Mouse (Mus musculus): ENCODE results near the gene Cryzl2. TPM values are rescaled to one million over a fixed set of nuclear protein-coding genes. Genes with fewer than 3 reads are reported as not detected.

Gene Cryzl2
- polyA plus RNA-seq, 1 experiment, result 9.1 TPM

DNA sequence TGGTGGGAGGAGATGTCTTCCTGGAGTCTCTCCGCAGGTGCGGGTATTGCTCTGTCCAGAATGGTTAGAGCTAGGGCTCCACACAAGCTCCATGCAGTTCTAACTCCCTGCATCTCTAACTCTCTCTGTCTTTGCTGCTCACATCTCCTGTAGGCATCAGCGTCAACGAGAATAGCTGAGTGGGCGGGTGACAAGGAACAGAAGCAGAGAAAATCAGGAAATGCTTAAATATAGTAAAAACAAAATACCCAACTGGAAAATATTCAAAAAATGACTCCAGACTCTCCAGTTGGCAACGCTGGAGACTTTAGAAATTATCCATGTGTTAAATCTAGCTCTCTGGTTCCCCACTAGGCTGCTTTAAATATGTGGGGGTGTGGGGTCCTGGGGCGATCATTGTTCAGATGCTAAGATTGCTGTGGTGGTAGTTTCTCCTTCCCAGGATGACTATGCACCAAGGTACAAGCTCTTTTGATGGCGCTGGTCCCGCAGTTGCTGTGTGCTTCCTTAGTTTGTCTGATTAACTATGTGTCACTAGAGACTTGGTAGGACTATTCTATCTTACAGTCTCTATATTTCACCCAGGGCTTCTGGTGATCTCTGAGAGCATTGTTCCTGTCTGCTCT is 12.5 kb downstream of the Cryzl2 start:
- no peak for TF ChIP-seq POLR2A (IDR thresholded peaks at IDR 0.05; ENCODE audit: borderline replicate concordance, control insufficient read depth, low read depth, low read length)
- no peak for TF ChIP-seq CTCF (IDR thresholded peaks at IDR 0.05; ENCODE audit: control insufficient read depth, insufficient read depth, low read length)
- H3K4me3 ChIP-seq (replicated peaks; ENCODE audit: control insufficient read depth, low read depth, low read length), result no peak overlapping the region
- H3K4me1 ChIP-seq (ENCODE audit: control insufficient read depth, insufficient read depth, low read length), result peaks cover 1% of the 10 kb centered on the region; the same call in 1 of the 2 replicates
- no peak overlapping the region for H3K27ac ChIP-seq (ENCODE audit: control insufficient read depth, insufficient read depth, low read depth, low read length, poor library complexity)
- WGBS, result 84% methylated on average over 9 of the region's 9 CpGs

- Histone ChIP-seq H3K4me1 (ENCODE audit: control insufficient read depth, insufficient read depth, low read length) (peaks cover 1% of the 10 kb centered on the region; the same call in 1 of the 2 replicates), H3K4me3 (replicated peaks; ENCODE audit: control insufficient read depth, low read depth, low read length) (no peak overlapping the region), H3K27ac (ENCODE audit: control insufficient read depth, insufficient read depth, low read depth, low read length, poor library complexity) (no peak overlapping the region)
- 86% methylated on average over 7 of the region's 7 CpGs for WGBS
- TF ChIP-seq POLR2A (IDR thresholded peaks at IDR 0.05; ENCODE audit: borderline replicate concordance, control insufficient read depth, low read depth, low read length) (no peak), CTCF (IDR thresholded peaks at IDR 0.05; ENCODE audit: control insufficient read depth, insufficient read depth, low read length) (no peak)
Observed at GRCm38 (mm10) chr1:157472716-157473115, 14.3 kb downstream of the Cryzl2 start.

DNA sequence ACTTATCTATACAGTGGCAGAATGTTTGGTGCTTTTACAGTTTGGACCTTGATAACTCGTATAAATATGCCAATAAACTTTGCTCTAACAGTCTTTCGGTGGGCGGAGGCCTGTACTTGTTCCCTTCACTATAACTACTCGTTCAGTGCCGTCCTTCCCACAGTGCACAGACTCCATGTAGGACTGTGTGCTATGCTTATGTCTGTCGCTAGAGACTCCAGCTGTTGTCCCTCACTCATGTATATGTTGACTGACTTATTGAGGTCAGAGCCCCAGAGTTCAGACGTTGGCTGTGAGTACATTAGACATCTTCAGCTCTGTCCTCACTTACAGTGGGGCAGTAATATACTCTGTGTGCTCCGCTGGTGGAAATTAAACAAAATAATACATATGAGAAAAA is 16.5 kb downstream of the Cryzl2 start:
- no peak overlapping the region for H3K4me3 ChIP-seq (replicated peaks; ENCODE audit: control insufficient read depth, low read depth, low read length)
- no peaks in the 10 kb centered on the region; the same call in 1 of the 2 replicates for H3K4me1 ChIP-seq (ENCODE audit: control insufficient read depth, insufficient read depth, low read length)
- 80% methylated on average over 8 of the region's 8 CpGs for WGBS
- no peak for TF ChIP-seq CTCF (IDR thresholded peaks at IDR 0.05; ENCODE audit: control insufficient read depth, insufficient read depth, low read length)
- TF ChIP-seq POLR2A (IDR thresholded peaks at IDR 0.05; ENCODE audit: borderline replicate concordance, control insufficient read depth, low read depth, low read length), result no peak
- no peak overlapping the region for H3K27ac ChIP-seq (ENCODE audit: control insufficient read depth, insufficient read depth, low read depth, low read length, poor library complexity)

GRCm38 (mm10) chr1:157476231-157476630 is 17.9 kb downstream of the Cryzl2 start:
- WGBS, result 65% methylated on average over 2 of the region's 2 CpGs
- H3K4me1 ChIP-seq (ENCODE audit: control insufficient read depth, insufficient read depth, low read length), result no peaks in the 10 kb centered on the region; the same call in 1 of the 2 replicates
- no peak overlapping the region for H3K4me3 ChIP-seq (replicated peaks; ENCODE audit: control insufficient read depth, low read depth, low read length)
- TF ChIP-seq POLR2A (IDR thresholded peaks at IDR 0.05; ENCODE audit: borderline replicate concordance, control insufficient read depth, low read depth, low read length) (no peak), CTCF (IDR thresholded peaks at IDR 0.05; ENCODE audit: control insufficient read depth, insufficient read depth, low read length) (no peak)
- H3K27ac ChIP-seq (ENCODE audit: control insufficient read depth, insufficient read depth, low read depth, low read length, poor library complexity), result no peak overlapping the region

GRCm38 (mm10) chr1:157480090-157480489 is 21.7 kb downstream of the Cryzl2 start:
- WGBS, result 30% methylated on average over 9 of the region's 9 CpGs
- Histone ChIP-seq H3K4me1 (ENCODE audit: control insufficient read depth, insufficient read depth, low read length) (no peaks in the 10 kb centered on the region), H3K27ac (ENCODE audit: control insufficient read depth, insufficient read depth, low read depth, low read length, poor library complexity) (no peak overlapping the region), H3K4me3 (replicated peaks; ENCODE audit: control insufficient read depth, low read depth, low read length) (no peak overlapping the region)
- no peak for TF ChIP-seq POLR2A (IDR thresholded peaks at IDR 0.05; ENCODE audit: borderline replicate concordance, control insufficient read depth, low read depth, low read length)
- TF ChIP-seq CTCF (IDR thresholded peaks at IDR 0.05; ENCODE audit: control insufficient read depth, insufficient read depth, low read length), result no peak

DNA sequence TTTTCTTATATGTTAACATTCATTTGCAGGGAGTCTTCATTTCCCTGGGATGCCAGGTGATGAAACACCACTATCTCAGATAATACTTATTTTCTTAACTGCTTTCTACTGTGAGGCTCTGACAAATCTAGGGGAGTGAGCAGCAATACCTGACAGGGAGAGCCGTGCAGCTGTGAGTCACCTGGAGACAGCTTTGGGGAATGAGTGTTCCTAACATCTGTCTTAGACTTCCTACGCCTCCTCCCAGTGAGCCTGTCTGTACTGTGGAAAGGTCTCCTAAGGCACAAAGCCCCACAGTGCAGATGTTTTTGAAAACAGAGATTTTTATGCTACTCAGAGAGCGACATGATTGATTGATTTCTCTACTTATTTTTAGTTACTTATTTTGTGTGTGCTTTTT is 22.5 kb downstream of the Cryzl2 start:
- no peaks in the 10 kb centered on the region for H3K4me1 ChIP-seq (ENCODE audit: control insufficient read depth, insufficient read depth, low read length)
- TF ChIP-seq POLR2A (IDR thresholded peaks at IDR 0.05; ENCODE audit: borderline replicate concordance, control insufficient read depth, low read depth, low read length) (no peak), CTCF (IDR thresholded peaks at IDR 0.05; ENCODE audit: control insufficient read depth, insufficient read depth, low read length) (no peak)
- 66% methylated on average over 3 of the region's 3 CpGs for WGBS
- H3K4me3 ChIP-seq (replicated peaks; ENCODE audit: control insufficient read depth, low read depth, low read length), result no peak overlapping the region
- no peak overlapping the region for H3K27ac ChIP-seq (ENCODE audit: control insufficient read depth, insufficient read depth, low read depth, low read length, poor library complexity)

GRCm38 (mm10) chr1:157481666-157482065 is 23.3 kb downstream of the Cryzl2 start:
- no peak overlapping the region for H3K4me3 ChIP-seq (replicated peaks; ENCODE audit: control insufficient read depth, low read depth, low read length)
- 73% methylated on average over 6 of the region's 6 CpGs for WGBS
- H3K27ac ChIP-seq (ENCODE audit: control insufficient read depth, insufficient read depth, low read depth, low read length, poor library complexity), result no peak overlapping the region
- no peaks in the 10 kb centered on the region for H3K4me1 ChIP-seq (ENCODE audit: control insufficient read depth, insufficient read depth, low read length)
- TF ChIP-seq POLR2A (IDR thresholded peaks at IDR 0.05; ENCODE audit: borderline replicate concordance, control insufficient read depth, low read depth, low read length) (no peak), CTCF (IDR thresholded peaks at IDR 0.05; ENCODE audit: control insufficient read depth, insufficient read depth, low read length) (no peak)

DNA sequence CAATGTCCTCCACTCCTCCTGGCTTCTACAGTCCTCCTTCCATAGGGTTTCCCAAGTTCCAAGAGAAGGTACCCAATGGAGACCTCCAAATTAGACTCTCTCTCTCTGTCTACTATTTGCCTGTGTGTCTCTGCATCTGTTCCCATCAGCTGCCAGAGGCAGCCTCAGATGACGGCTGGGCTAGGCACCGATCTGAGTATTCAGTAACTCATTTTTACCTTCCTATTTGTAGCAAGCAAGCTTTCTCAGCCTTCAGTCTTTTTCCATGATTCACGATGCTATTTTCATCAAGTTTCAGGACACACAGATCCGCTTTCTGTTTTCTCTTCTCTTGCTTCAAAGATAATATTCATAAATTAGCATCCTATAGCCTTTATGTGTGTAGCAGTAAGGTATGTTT is 25.8 kb downstream of the Cryzl2 start:
- no peak overlapping the region for H3K4me3 ChIP-seq (replicated peaks; ENCODE audit: control insufficient read depth, low read depth, low read length)
- no peaks in the 10 kb centered on the region for H3K4me1 ChIP-seq (ENCODE audit: control insufficient read depth, insufficient read depth, low read length)
- no peak overlapping the region for H3K27ac ChIP-seq (ENCODE audit: control insufficient read depth, insufficient read depth, low read depth, low read length, poor library complexity)
- TF ChIP-seq POLR2A (IDR thresholded peaks at IDR 0.05; ENCODE audit: borderline replicate concordance, control insufficient read depth, low read depth, low read length) (no peak), CTCF (IDR thresholded peaks at IDR 0.05; ENCODE audit: control insufficient read depth, insufficient read depth, low read length) (no peak)
- WGBS, result 82% methylated on average over 4 of the region's 4 CpGs

GRCm38 (mm10) chr1:157500657-157501056 is 42.3 kb downstream of the Cryzl2 start:
- WGBS, result 81% methylated on average over 1 of the region's 1 CpGs

More at GRCm38 (mm10) chr1:157500657-157501056, 42.3 kb downstream of the Cryzl2 start:
- Histone ChIP-seq H3K27ac (ENCODE audit: control insufficient read depth, insufficient read depth, low read depth, low read length, poor library complexity) (no peak overlapping the region), H3K4me3 (replicated peaks; ENCODE audit: control insufficient read depth, low read depth, low read length) (no peak overlapping the region), H3K4me1 (ENCODE audit: control insufficient read depth, insufficient read depth, low read length) (no peaks in the 10 kb centered on the region; the same call in 1 of the 2 replicates)
- no peak for TF ChIP-seq POLR2A (IDR thresholded peaks at IDR 0.05; ENCODE audit: borderline replicate concordance, control insufficient read depth, low read depth, low read length)
